Mouse (Mus musculus): ENCODE measurements around the gene Anxa5. TPM values are rescaled to one million over a fixed set of nuclear protein-coding genes. Genes with fewer than 3 reads are reported as not detected.

The Anxa5 gene
- polyA plus RNA-seq, 1 experiment from 2014 or later = 115 TPM

GRCm38 (mm10) chr3:36482940-36483339 is 7.2 kb upstream of the Anxa5 start:
- no peak overlapping the region for H3K4me3 ChIP-seq
- H3K36me3 ChIP-seq = no peaks in the 10 kb centered on the region
- no peak for DNase-seq (ENCODE audit: low spot score)
- H3K27me3 ChIP-seq (ENCODE audit: low read depth, poor library complexity, severe bottlenecking) = no peaks in the 10 kb centered on the region
- no peaks in the 10 kb centered on the region for H3K9me3 ChIP-seq (replicated peaks)
- peaks cover 15% of the 10 kb centered on the region for H3K4me1 ChIP-seq
- 59% methylated on average over 9 of the region's 9 CpGs for WGBS
- H3K27ac ChIP-seq = no peak overlapping the region

- H3K27ac ChIP-seq = peak overlapping the region; percentile 77
- no peaks in the 10 kb centered on the region for H3K9me3 ChIP-seq (replicated peaks)
- H3K4me1 ChIP-seq = peaks cover 19% of the 10 kb centered on the region
- peak; percentile 44 for DNase-seq (ENCODE audit: low spot score)
- WGBS = 20% methylated on average over 11 of the region's 11 CpGs
- H3K4me3 ChIP-seq = no peak overlapping the region
- H3K36me3 ChIP-seq = no peaks in the 10 kb centered on the region
- H3K27me3 ChIP-seq (ENCODE audit: low read depth, poor library complexity, severe bottlenecking) = no peaks in the 10 kb centered on the region
Measured at GRCm38 (mm10) chr3:36481776-36482193, 6.1 kb upstream of the Anxa5 start.

GRCm38 (mm10) chr3:36480486-36480885 is 4.8 kb upstream of the Anxa5 start:
- H3K4me1 ChIP-seq = peaks cover 27% of the 10 kb centered on the region
- no peaks in the 10 kb centered on the region for H3K36me3 ChIP-seq
- WGBS = 95% methylated on average over 2 of the region's 2 CpGs
- no peaks in the 10 kb centered on the region for H3K27me3 ChIP-seq (ENCODE audit: low read depth, poor library complexity, severe bottlenecking)
- no peak for DNase-seq (ENCODE audit: low spot score)
- H3K27ac ChIP-seq = no peak overlapping the region
- H3K9me3 ChIP-seq (replicated peaks) = no peaks in the 10 kb centered on the region
- no peak overlapping the region for H3K4me3 ChIP-seq

- WGBS = 95% methylated on average over 8 of the region's 8 CpGs
- Histone ChIP-seq H3K4me3 (no peak overlapping the region), H3K27me3 (ENCODE audit: low read depth, poor library complexity, severe bottlenecking) (no peaks in the 10 kb centered on the region), H3K4me1 (peaks cover 38% of the 10 kb centered on the region), H3K36me3 (no peaks in the 10 kb centered on the region), H3K9me3 (replicated peaks) (no peaks in the 10 kb centered on the region), H3K27ac (no peak overlapping the region)
- no peak for DNase-seq (ENCODE audit: low spot score)
Measured at GRCm38 (mm10) chr3:36478776-36479175, 3.1 kb upstream of the Anxa5 start.

GRCm38 (mm10) chr3:36476261-36477155 is 814 bp upstream of the Anxa5 start:
- H3K36me3 ChIP-seq = no peaks in the 10 kb centered on the region
- peaks cover 23% of the 10 kb centered on the region for H3K4me1 ChIP-seq
- DNase-seq (ENCODE audit: low spot score) = no peak
- peak overlapping the region; percentile 86 for H3K27ac ChIP-seq
- H3K27me3 ChIP-seq (ENCODE audit: low read depth, poor library complexity, severe bottlenecking) = no peaks in the 10 kb centered on the region
- H3K9me3 ChIP-seq (replicated peaks) = no peaks in the 10 kb centered on the region
- peak overlapping the region; percentile 72 for H3K4me3 ChIP-seq
- WGBS = 23% methylated on average over 20 of the region's 20 CpGs

- no peaks in the 10 kb centered on the region for H3K36me3 ChIP-seq
- DNase-seq (ENCODE audit: low spot score) = no peak
- peak overlapping the region; percentile 72 for H3K4me3 ChIP-seq
- H3K4me1 ChIP-seq = peaks cover 22% of the 10 kb centered on the region
- H3K27me3 ChIP-seq (ENCODE audit: low read depth, poor library complexity, severe bottlenecking) = no peaks in the 10 kb centered on the region
- peak overlapping the region; percentile 86 for H3K27ac ChIP-seq
- H3K9me3 ChIP-seq (replicated peaks) = no peaks in the 10 kb centered on the region
- 4% methylated on average over 24 of the region's 24 CpGs for WGBS
Measured at GRCm38 (mm10) chr3:36474938-36475483, 683 bp downstream of the Anxa5 start.

GRCm38 (mm10) chr3:36474421-36474820 is 1.3 kb downstream of the Anxa5 start:
- no peaks in the 10 kb centered on the region for H3K36me3 ChIP-seq
- H3K9me3 ChIP-seq (replicated peaks) = no peaks in the 10 kb centered on the region
- H3K27ac ChIP-seq = no peak overlapping the region
- H3K4me3 ChIP-seq = peak overlapping the region; percentile 72; the same call in 1 of the 2 replicates
- DNase-seq (ENCODE audit: low spot score) = no peak
- 80% methylated on average over 5 of the region's 5 CpGs for WGBS
- no peaks in the 10 kb centered on the region for H3K27me3 ChIP-seq (ENCODE audit: low read depth, poor library complexity, severe bottlenecking)
- peaks cover 22% of the 10 kb centered on the region for H3K4me1 ChIP-seq

GRCm38 (mm10) chr3:36473222-36473621 is 2.5 kb downstream of the Anxa5 start:
- Histone ChIP-seq H3K4me3 (no peak overlapping the region), H3K4me1 (peaks cover 27% of the 10 kb centered on the region), H3K27ac (no peak overlapping the region), H3K36me3 (no peaks in the 10 kb centered on the region), H3K9me3 (replicated peaks) (no peaks in the 10 kb centered on the region), H3K27me3 (ENCODE audit: low read depth, poor library complexity, severe bottlenecking) (no peaks in the 10 kb centered on the region)
- DNase-seq (ENCODE audit: low spot score) = no peak
- WGBS = 96% methylated on average over 5 of the region's 5 CpGs

- H3K4me1 ChIP-seq = peaks cover 24% of the 10 kb centered on the region
- H3K36me3 ChIP-seq = no peaks in the 10 kb centered on the region
- no peak for DNase-seq (ENCODE audit: low spot score)
- H3K27ac ChIP-seq = no peak overlapping the region
- H3K27me3 ChIP-seq (ENCODE audit: low read depth, poor library complexity, severe bottlenecking) = no peaks in the 10 kb centered on the region
- WGBS = 82% methylated on average over 4 of the region's 4 CpGs
- no peaks in the 10 kb centered on the region for H3K9me3 ChIP-seq (replicated peaks)
- H3K4me3 ChIP-seq = no peak overlapping the region
Measured at GRCm38 (mm10) chr3:36471856-36472255, 3.8 kb downstream of the Anxa5 start.

GRCm38 (mm10) chr3:36468871-36469270 is 6.8 kb downstream of the Anxa5 start:
- 42% methylated on average over 2 of the region's 2 CpGs for WGBS
- DNase-seq (ENCODE audit: low spot score) = no peak
- H3K9me3 ChIP-seq (replicated peaks) = no peaks in the 10 kb centered on the region

GRCm38 (mm10) chr3:36467632-36468031 is 8.1 kb downstream of the Anxa5 start:
- H3K27me3 ChIP-seq (ENCODE audit: low read depth, poor library complexity, severe bottlenecking) = no peaks in the 10 kb centered on the region
- no peaks in the 10 kb centered on the region for H3K9me3 ChIP-seq (replicated peaks)
- no peaks in the 10 kb centered on the region for H3K36me3 ChIP-seq
- no peak overlapping the region for H3K4me3 ChIP-seq
- peaks cover 4% of the 10 kb centered on the region; the same call in 1 of the 2 replicates for H3K4me1 ChIP-seq
- no peak for DNase-seq (ENCODE audit: low spot score)
- H3K27ac ChIP-seq = no peak overlapping the region
- 95% methylated on average over 7 of the region's 7 CpGs for WGBS

More at GRCm38 (mm10) chr3:36468871-36469270, 6.8 kb downstream of the Anxa5 start:
- H3K36me3 ChIP-seq = no peaks in the 10 kb centered on the region
- H3K4me1 ChIP-seq = peaks cover 4% of the 10 kb centered on the region; the same call in 1 of the 2 replicates
- no peaks in the 10 kb centered on the region for H3K27me3 ChIP-seq (ENCODE audit: low read depth, poor library complexity, severe bottlenecking)
- no peak overlapping the region for H3K4me3 ChIP-seq
- no peak overlapping the region for H3K27ac ChIP-seq

GRCm38 (mm10) chr3:36465538-36465937 is 10.2 kb downstream of the Anxa5 start:
- H3K4me3 ChIP-seq = no peak overlapping the region
- 76% methylated on average over 7 of the region's 7 CpGs for WGBS
- no peaks in the 10 kb centered on the region for H3K9me3 ChIP-seq (replicated peaks)
- no peaks in the 10 kb centered on the region for H3K36me3 ChIP-seq
- no peaks in the 10 kb centered on the region for H3K27me3 ChIP-seq (ENCODE audit: low read depth, poor library complexity, severe bottlenecking)
- no peak for DNase-seq (ENCODE audit: low spot score)
- peaks cover 7% of the 10 kb centered on the region; the same call in 1 of the 2 replicates for H3K4me1 ChIP-seq
- no peak overlapping the region for H3K27ac ChIP-seq

GRCm38 (mm10) chr3:36462348-36462747 is 13.3 kb downstream of the Anxa5 start:
- no peak for DNase-seq (ENCODE audit: low spot score)
- Histone ChIP-seq H3K27me3 (ENCODE audit: low read depth, poor library complexity, severe bottlenecking) (no peaks in the 10 kb centered on the region), H3K9me3 (replicated peaks) (no peaks in the 10 kb centered on the region), H3K4me1 (0 out of 2 replicates have a peak, but pooled peaks cover 3% of the 10 kb centered on the region), H3K27ac (no peak overlapping the region), H3K36me3 (peaks cover 3% of the 10 kb centered on the region; the same call in 1 of the 2 replicates), H3K4me3 (no peak overlapping the region)
- 34% methylated on average over 1 of the region's 1 CpGs for WGBS
